43 mouse cellular contexts compared by ENCODE assay signal in genomic region chr8:9808596-9808995, GRCm38 (mm10). TPM values are rescaled to one million over a fixed set of nuclear protein-coding genes. Genes with fewer than 3 reads are reported as not detected.
DNase-seq lines count a peak whose midpoint lies in the region; TF ChIP-seq lines count a peak whose summit lies in the region.
"Had no signal": no experiment of that assay in that cellular context is flagged by ENCODE, and none has a peak within 500 bp of the region (broad histone marks: within the 10 kb centered on the region; RNA-seq: fewer than 3 reads in every experiment).

No protein-coding gene starts in this region.

- H3K27ac ChIP-seq in testis, adult 2 months (ENCODE audit: control insufficient read depth, insufficient read depth, low read depth, low read length): no peak overlapping the region
- H3K27ac ChIP-seq in ES-Bruce4 (ENCODE audit: insufficient read depth, low read length): no peak overlapping the region
- no peak overlapping the region for H3K27ac ChIP-seq in ES-E14 (ENCODE audit: insufficient read depth, low read depth, low read length, poor library complexity, severe bottlenecking)
- H3K27ac ChIP-seq: forebrain, embryonic 12.5 days; heart, embryonic 10.5 days; heart, embryonic 15.5 days; hindbrain, embryonic 12.5 days; limb, embryonic 12.5 days; neural tube, embryonic 13.5 days; stomach, embryonic 15.5 days had no signal

- TF ChIP-seq POLR2A in testis, adult 2 months (IDR thresholded peaks at IDR 0.05; ENCODE audit: control insufficient read depth, low read depth, low read length): no peak
- no peak for TF ChIP-seq POLR2A in ES-Bruce4 (IDR thresholded peaks at IDR 0.05; ENCODE audit: insufficient read depth, low read length)

- TF ChIP-seq EP300 in ES-Bruce4 (IDR thresholded peaks at IDR 0.05; ENCODE audit: insufficient read depth, low read depth, low read length): no peak

- in situ Hi-C loops in ES-E14 (cut with MboI; ENCODE audit: low sequenced_read_pairs in 2 of 2, unreplicated experiment in 2 of 2): no loop called here

- no peak overlapping the region for H3K4me3 ChIP-seq in testis, adult 2 months (ENCODE audit: control insufficient read depth, low read depth, low read length)
- H3K4me3 ChIP-seq in ES-Bruce4 (ENCODE audit: low read depth, low read length) (no peak overlapping the region), ES-E14 (ENCODE audit: insufficient read depth in 1 of 2, low read depth in 1 of 2, low read length in 2 of 2, poor library complexity in 1 of 2, severe bottlenecking in 1 of 2) (no peak overlapping the region)
- H3K4me3 ChIP-seq: erythroblast, embryonic 14.5 days; forebrain, embryonic 12.5 days; heart, embryonic 10.5 days; heart, embryonic 15.5 days; hindbrain, embryonic 12.5 days; limb, embryonic 12.5 days; myocyte; neural tube, embryonic 13.5 days; stomach, embryonic 15.5 days had no signal

- TF ChIP-seq CTCF in testis, adult 2 months (IDR thresholded peaks at IDR 0.05; ENCODE audit: control insufficient read depth, insufficient read depth, insufficient replicate concordance, low read depth, low read length): peak; percentile 42; the same call in 1 of the 2 replicates
- TF ChIP-seq CTCF in ES-Bruce4 (IDR thresholded peaks at IDR 0.05; ENCODE audit: low read depth, low read length): peak; percentile 28

- no peaks in the 10 kb centered on the region for H3K36me3 ChIP-seq in testis, adult 2 months (ENCODE audit: control insufficient read depth, insufficient read depth, low read length)
- H3K36me3 ChIP-seq in ES-Bruce4 (ENCODE audit: control insufficient read depth, insufficient read depth, low read length, poor library complexity, severe bottlenecking) (no peaks in the 10 kb centered on the region), ES-E14 (ENCODE audit: control insufficient read depth, insufficient read depth, low read length, poor library complexity, severe bottlenecking) (no peaks in the 10 kb centered on the region)
- H3K36me3 ChIP-seq: forebrain, embryonic 12.5 days; heart, embryonic 10.5 days; heart, embryonic 15.5 days; hindbrain, embryonic 12.5 days; limb, embryonic 12.5 days; neural tube, embryonic 13.5 days; stomach, embryonic 15.5 days had no signal

- no peak for DNase-seq in testis, postnatal 10 days (ENCODE audit: low spot score)
- DNase-seq in ES-E14 (ENCODE audit: low read depth, low spot score) (peak; percentile 13), ZHBTc4 (ENCODE audit: low read depth, low spot score) (peak; percentile 44)
- no peak for DNase-seq in neural tube, embryonic 10.5 days (ENCODE audit: extremely low spot score, low spot score)
- no peak for DNase-seq in right cerebral cortex, adult 18-20 months
- no peak for DNase-seq in retina, embryonic 14.5 days (ENCODE audit: low spot score)
- DNase-seq: adrenal gland, postnatal 14 days; B cell, adult 2 months; cerebellum, adult 11 months; forebrain, postnatal 0 days; kidney, adult 9 months; kidney, postnatal 10 days; liver, postnatal 0 days; lung, postnatal 36 days; right cerebral cortex, postnatal 14 days had no signal

- no peak overlapping the region for H3K9ac ChIP-seq in ES-Bruce4 (ENCODE audit: low read depth, poor library complexity, severe bottlenecking)
- no peak overlapping the region for H3K9ac ChIP-seq in ES-E14 (ENCODE audit: insufficient read depth, low read depth, low read length, poor library complexity, severe bottlenecking)
- H3K9ac ChIP-seq: forebrain, embryonic 12.5 days; forebrain, postnatal 0 days; heart, embryonic 15.5 days; hindbrain, embryonic 12.5 days; limb, embryonic 12.5 days; liver, postnatal 0 days; neural tube, embryonic 13.5 days; stomach, embryonic 15.5 days had no signal

- no peaks in the 10 kb centered on the region for H3K27me3 ChIP-seq in testis, adult 2 months (ENCODE audit: control insufficient read depth, insufficient read depth, low read length)
- no peaks in the 10 kb centered on the region for H3K27me3 ChIP-seq in ES-Bruce4 (ENCODE audit: control insufficient read depth, insufficient read depth, low read length, poor library complexity, severe bottlenecking)
- H3K27me3 ChIP-seq: forebrain, embryonic 12.5 days; heart, embryonic 15.5 days; hindbrain, embryonic 12.5 days; limb, embryonic 12.5 days; neural tube, embryonic 13.5 days; stomach, embryonic 15.5 days had no signal

- H3K9me3 ChIP-seq in ES-Bruce4 (replicated peaks; ENCODE audit: control insufficient read depth, insufficient read depth, low read length, poor library complexity, severe bottlenecking) (peaks cover 5% of the 10 kb centered on the region; the same call in 1 of the 2 replicates), ES-E14 (ENCODE audit: control insufficient read depth, insufficient read depth, low read depth, low read length) (no peaks in the 10 kb centered on the region)
- H3K9me3 ChIP-seq: heart, embryonic 15.5 days; hindbrain, embryonic 12.5 days; stomach, embryonic 15.5 days had no signal

- H3K4me1 ChIP-seq in testis, adult 2 months (ENCODE audit: control insufficient read depth, insufficient read depth, low read length): no peaks in the 10 kb centered on the region
- H3K4me1 ChIP-seq in ES-Bruce4 (ENCODE audit: control insufficient read depth, insufficient read depth, low read length): no peaks in the 10 kb centered on the region
- no peaks in the 10 kb centered on the region for H3K4me1 ChIP-seq in ES-E14 (ENCODE audit: control insufficient read depth in 2 of 2, insufficient read depth in 2 of 2, low read length in 2 of 2, poor library complexity in 1 of 2)
- H3K4me1 ChIP-seq: forebrain, embryonic 12.5 days; heart, embryonic 10.5 days; heart, embryonic 15.5 days; stomach, embryonic 15.5 days had no signal

TF ChIP-seq in ES-E14, 5 proteins besides CTCF, POLR2A, EP300 and RAD21:
- TF ChIP-seq ZNF384 (IDR thresholded peaks at IDR 0.05; ENCODE audit: low read depth, low read length) (no peak), ZC3H11A (IDR thresholded peaks at IDR 0.05; ENCODE audit: borderline replicate concordance, low read depth, low read length) (no peak), CHD2 (IDR thresholded peaks at IDR 0.05; ENCODE audit: low read depth, low read length) (no peak), MAFK (IDR thresholded peaks at IDR 0.05; ENCODE audit: insufficient read depth, low read depth, low read length) (no peak), HCFC1 (IDR thresholded peaks at IDR 0.05; ENCODE audit: borderline replicate concordance, insufficient read depth, low read length) (no peak)

RNA-seq across cellular contexts. Expression of gene Fam155a, which starts 37.6 kb away (rescaled TPM):
- polyA plus RNA-seq in testis, adult 2 months (2012; rRNA removed): 0.08 TPM in 1 of 2 replicates, not detected in the other
- not detected in 2 replicates for polyA plus RNA-seq in ES-Bruce4 (2011; ENCODE audit: insufficient read depth, insufficient read length, low read depth, missing spikeins)
- total RNA-seq in ES-E14 (2012; rRNA removed): 0.04 TPM in 1 of 2 replicates, not detected in the other
- total RNA-seq: heart, postnatal 25 days; megakaryocyte, adult 5-6 weeks had no signal
- polyA plus RNA-seq: erythroblast, embryonic 14.5 days; liver, postnatal 0 days; myocyte had no signal

RNA-seq across cellular contexts. Expression of gene Gm10217, which starts 55.5 kb away (rescaled TPM):
- polyA plus RNA-seq in testis, adult 2 months (2012; rRNA removed): not detected in 2 replicates
- polyA plus RNA-seq in ES-Bruce4 (2011; ENCODE audit: insufficient read depth, insufficient read length, low read depth, missing spikeins): not detected in 2 replicates
- not detected in 2 replicates for total RNA-seq in ES-E14 (2012; rRNA removed)
- total RNA-seq: adrenal gland, postnatal 14 days; forebrain, postnatal 0 days; gastrocnemius, adult 8-10 months; gastrocnemius, postnatal 4 days; heart, postnatal 25 days; layer of hippocampus, postnatal 10 days; left cerebral cortex, adult 18-20 months; left cerebral cortex, postnatal 14 days; megakaryocyte, adult 5-6 weeks; midbrain, postnatal 0 days had no signal
- polyA plus RNA-seq: cortical plate, adult 2 months; embryonic facial prominence, embryonic 14.5 days; erythroblast, embryonic 14.5 days; forebrain, embryonic 12.5 days; forebrain, postnatal 0 days; heart, embryonic 10.5 days; heart, embryonic 15.5 days; hindbrain, embryonic 12.5 days; intestine, postnatal 0 days; large intestine, adult 2 months; limb, embryonic 12.5 days; liver, embryonic 11.5 days; liver, postnatal 0 days; lung, embryonic 16.5 days; midbrain, embryonic 11.5 days; midbrain, postnatal 0 days; myocyte; neural tube, embryonic 13.5 days; small intestine, adult 2 months; stomach, embryonic 15.5 days; urinary bladder, adult 2 months had no signal

Comparison
In these comparisons a context has a peak if more than half of its experiments do, and no peak if none do; other contexts are left out.
1. DNase-seq: peak in ES-E14 (single experiment) and ZHBTc4 (single experiment); none in testis, postnatal 10 days (single experiment), neural tube, embryonic 10.5 days (single experiment), right cerebral cortex, adult 18-20 months (single experiment) and retina, embryonic 14.5 days (single experiment).